Mouse (Mus musculus) embryonic facial prominence, embryonic 15.5 days (tissue): ENCODE measurements at regions not wholly inside any gene's neighbourhood (a gene's known extent, or its start where the extent isn't known, plus 50 kb on each side); places are given as distances from the start of the nearest gene placed in this dataset.

Experiments
- ATAC-seq: fragments of 200-750 bp; cut with Nextera tagmentation; 2 replicates; pipeline ENCODE4 v1.8.0; 2017; ENCODE audit warnings: low read depth, moderate TSS enrichment; ENCODE audit not compliant: insufficient number of reproducible peaks, low FRiP score, low TSS enrichment
- H3K27ac ChIP-seq: fragments of 300-500 bp; sonication (generic); replicated peaks from 2 replicates; pipeline ENCODE4 v1.5.1; 2015; ENCODE audit warnings: mild to moderate bottlenecking, inconsistent platforms
- H3K27me3 ChIP-seq: fragments of 300-500 bp; sonication (generic); 2 replicates; pipeline ENCODE4 v1.6.1; 2015; ENCODE audit warnings: inconsistent platforms
- H3K36me3 ChIP-seq: fragments of 300-500 bp; sonication (generic); 2 replicates; pipeline ENCODE4 v1.6.1; 2015; ENCODE audit warnings: mild to moderate bottlenecking, inconsistent platforms
- H3K4me1 ChIP-seq: fragments of 300-500 bp; sonication (generic); 2 replicates; pipeline ENCODE4 v1.6.1; 2015; ENCODE audit warnings: inconsistent platforms
- H3K4me2 ChIP-seq: fragments of 300-500 bp; sonication (generic); replicated peaks from 2 replicates; pipeline ENCODE4 v1.6.1; 2015; ENCODE audit warnings: mild to moderate bottlenecking, inconsistent platforms
- H3K4me3 ChIP-seq: fragments of 300-500 bp; sonication (generic); replicated peaks from 2 replicates; pipeline ENCODE4 v1.5.1; 2015; ENCODE audit warnings: mild to moderate bottlenecking, inconsistent platforms
- H3K9ac ChIP-seq: fragments of 300-500 bp; sonication (generic); 2 replicates; pipeline ENCODE4 v1.6.1; 2015; ENCODE audit warnings: inconsistent platforms
- H3K9me3 ChIP-seq: fragments of 300-500 bp; sonication (generic); replicated peaks from 2 replicates; pipeline ENCODE4 v1.6.1; 2016; ENCODE audit warnings: inconsistent platforms
- WGBS: fragments of 180-500 bp; shearing (Covaris S2); methylation state at CpG from one replicate; pipeline ENCODE4 v1.1.7; 2015; 5-methylcytosine and 5-hydroxymethylcytosine counted together

DNA sequence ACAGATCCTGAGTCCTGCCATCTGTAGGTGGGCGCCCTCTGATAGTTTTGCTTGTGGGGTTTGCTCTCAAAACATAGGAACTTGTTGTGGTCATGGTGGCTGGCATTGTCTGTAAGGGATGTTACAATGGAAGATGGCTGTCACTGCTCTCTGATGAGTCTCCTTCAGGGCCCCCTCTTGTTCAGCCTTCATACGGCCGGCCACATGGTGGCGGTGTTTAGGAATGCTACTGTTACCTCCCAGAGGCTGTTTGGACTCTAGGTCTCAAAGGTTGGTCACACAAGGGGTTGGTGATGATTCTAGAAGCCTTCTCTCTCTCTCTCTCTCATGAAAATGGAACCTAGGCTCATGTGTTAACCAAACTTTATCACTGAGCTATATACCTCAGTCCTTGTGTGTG lies 137.0 kb downstream of the Nufip1 start:
- ATAC-seq: no peak
- Histone ChIP-seq H3K4me3 (no peak overlapping the region), H3K36me3 (no peaks in the 10 kb centered on the region), H3K9me3 (no peaks in the 10 kb centered on the region), H3K9ac (no peak overlapping the region), H3K4me2 (no peak overlapping the region), H3K27me3 (no peaks in the 10 kb centered on the region), H3K4me1 (0 out of 2 replicates have a peak, but pooled peaks cover 10% of the 10 kb centered on the region), H3K27ac (no peak overlapping the region)
- 87% methylated on average over 4 of the region's 4 CpGs for WGBS

DNA sequence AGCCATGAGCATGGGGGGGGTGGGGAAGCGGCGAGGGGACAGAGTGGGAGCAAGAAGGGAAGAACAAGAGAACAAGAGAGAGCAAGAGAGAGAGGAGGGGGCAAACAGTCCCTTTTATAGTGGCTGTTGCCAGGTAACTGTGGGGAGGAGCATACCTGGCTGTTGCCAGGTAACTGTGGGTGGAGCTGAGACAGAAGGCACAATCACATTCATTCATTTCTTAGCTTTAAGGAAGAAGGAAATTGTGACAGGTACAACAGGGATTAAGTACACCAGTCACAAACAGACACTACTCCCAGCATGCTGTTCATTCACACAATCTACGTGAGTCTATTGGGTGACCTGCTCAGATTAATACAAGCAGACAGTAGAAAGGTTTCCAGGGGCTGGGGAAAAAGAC lies 143.2 kb downstream of the Nufip1 start:
- Histone ChIP-seq H3K4me3 (no peak overlapping the region), H3K4me1 (peaks cover 13% of the 10 kb centered on the region), H3K9ac (no peak overlapping the region), H3K36me3 (no peaks in the 10 kb centered on the region), H3K4me2 (no peak overlapping the region), H3K27ac (no peak overlapping the region), H3K9me3 (no peaks in the 10 kb centered on the region), H3K27me3 (no peaks in the 10 kb centered on the region)
- WGBS: 62% methylated on average over 3 of the region's 3 CpGs
- ATAC-seq: no peak

DNA sequence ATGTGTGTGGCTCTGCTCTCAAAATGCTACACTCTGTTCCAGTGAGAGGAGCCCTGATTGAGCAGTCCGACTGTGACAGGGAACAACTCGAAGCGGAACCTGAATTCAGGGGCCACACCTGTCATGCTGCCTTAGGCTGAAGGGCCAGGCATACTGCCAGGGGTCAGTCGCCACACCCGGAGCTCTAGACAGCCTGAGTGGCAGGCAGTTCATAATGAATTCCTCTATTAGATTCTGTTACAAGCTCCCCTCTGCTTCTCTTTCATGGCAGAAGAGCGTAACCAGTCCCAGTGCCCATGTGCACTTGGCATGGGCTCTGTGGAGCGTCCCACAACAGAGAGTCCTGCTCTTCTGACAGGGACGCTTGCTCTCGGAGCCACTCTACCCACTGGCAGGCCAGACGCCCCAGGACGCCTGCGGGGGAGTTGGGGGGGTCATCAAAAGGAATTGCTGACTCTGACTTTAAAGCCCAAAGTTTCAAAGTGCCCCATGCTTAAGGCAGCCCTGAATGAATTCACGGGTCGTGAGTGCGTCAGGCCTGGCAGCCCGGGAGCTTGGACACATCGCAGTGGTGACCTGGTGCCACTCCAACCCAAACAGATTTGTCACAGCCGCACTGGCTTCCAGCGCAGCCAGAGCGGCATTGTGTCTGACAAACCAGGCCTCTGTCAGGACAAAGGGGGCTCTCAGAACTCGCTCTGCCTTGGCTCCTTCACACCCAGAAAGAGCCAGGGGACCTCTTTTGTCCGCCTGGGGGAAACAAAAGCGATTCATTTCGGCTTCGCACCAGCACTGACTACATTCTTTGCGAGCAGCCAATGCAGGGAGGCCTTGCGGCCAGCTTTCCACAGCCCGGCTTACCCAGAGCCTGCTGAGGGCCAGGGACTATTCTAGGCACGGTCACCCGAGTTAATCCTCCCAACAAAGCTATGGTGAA lies 144.1 kb downstream of the Nufip1 start:
- Histone ChIP-seq H3K9ac (no peak overlapping the region), H3K36me3 (no peaks in the 10 kb centered on the region), H3K27me3 (no peaks in the 10 kb centered on the region), H3K27ac (0 out of 2 replicates have a peak overlapping the region, but pooled peaks have one; percentile 13), H3K4me2 (no peak overlapping the region), H3K4me1 (peaks cover 12% of the 10 kb centered on the region), H3K4me3 (no peak overlapping the region), H3K9me3 (no peaks in the 10 kb centered on the region)
- 24% methylated on average over 30 of the region's 30 CpGs for WGBS
- peak; percentile 39 for ATAC-seq

DNA sequence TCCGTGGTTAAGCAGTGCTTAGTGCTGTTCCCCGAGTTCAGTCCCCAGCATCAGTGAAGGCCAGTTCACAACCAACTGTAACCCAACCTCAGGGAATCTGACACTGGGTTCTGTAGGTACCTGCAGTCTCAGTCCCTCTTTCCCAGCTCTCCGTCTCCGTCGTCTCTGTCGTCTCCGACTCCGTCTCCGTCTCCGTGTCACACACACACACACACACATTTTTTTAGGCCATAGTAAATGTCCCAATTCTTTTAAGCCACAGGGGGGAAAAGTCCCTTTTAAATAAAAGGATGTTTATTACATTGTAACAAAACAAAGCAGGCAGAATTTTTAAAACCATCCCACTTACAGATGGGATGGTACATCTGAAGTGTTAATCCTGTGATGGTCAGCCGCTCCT lies 145.3 kb downstream of the Nufip1 start:
- Histone ChIP-seq H3K9ac (no peak overlapping the region), H3K4me1 (peaks cover 12% of the 10 kb centered on the region), H3K27ac (no peak overlapping the region), H3K27me3 (no peaks in the 10 kb centered on the region), H3K9me3 (no peaks in the 10 kb centered on the region), H3K4me3 (no peak overlapping the region), H3K36me3 (no peaks in the 10 kb centered on the region), H3K4me2 (no peak overlapping the region)
- WGBS: 73% methylated on average over 11 of the region's 11 CpGs
- ATAC-seq: no peak

- WGBS: 26% methylated on average over 3 of the region's 3 CpGs
- Histone ChIP-seq H3K27ac (no peak overlapping the region), H3K4me2 (no peak overlapping the region), H3K27me3 (no peaks in the 10 kb centered on the region), H3K36me3 (no peaks in the 10 kb centered on the region), H3K4me1 (peaks cover 12% of the 10 kb centered on the region), H3K9me3 (no peaks in the 10 kb centered on the region), H3K9ac (no peak overlapping the region), H3K4me3 (no peak overlapping the region)
- no peak for ATAC-seq
Measured at GRCm38 (mm10) chr14:76258626-76259025, 147.9 kb downstream of the Nufip1 start.

DNA sequence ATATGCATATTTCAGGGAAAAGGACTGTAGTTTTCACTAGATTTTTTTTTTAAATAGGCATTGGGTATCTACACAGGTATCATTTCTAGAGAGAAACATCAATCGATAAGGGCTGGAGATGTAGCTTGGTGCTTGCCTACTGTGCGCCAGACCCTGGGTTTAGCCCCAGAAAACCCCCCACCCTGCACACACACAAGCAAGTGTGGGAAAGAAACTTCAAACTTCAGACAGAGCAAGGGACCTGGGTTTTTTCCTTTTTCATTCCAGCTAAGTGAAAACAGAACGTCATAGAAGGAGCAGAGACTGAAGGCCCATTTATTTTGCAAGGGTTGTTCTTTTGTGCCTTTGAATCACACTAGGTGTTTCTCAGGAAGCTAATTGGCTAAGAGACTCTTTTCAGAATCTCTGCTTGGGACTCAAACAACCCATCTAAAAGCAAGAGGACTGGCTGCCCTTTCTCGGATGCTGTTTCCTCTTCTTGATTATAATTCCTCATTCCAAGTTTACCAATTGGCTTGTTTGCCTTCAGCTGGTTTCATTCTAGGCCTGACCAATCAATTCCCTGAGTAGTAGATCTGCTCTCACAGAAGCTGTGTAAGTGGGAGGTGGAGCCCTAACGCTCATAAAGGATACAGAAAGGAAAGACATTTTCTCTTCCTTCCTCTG lies 150.1 kb downstream of the Nufip1 start:
- 60% methylated on average over 5 of the region's 5 CpGs for WGBS

DNA sequence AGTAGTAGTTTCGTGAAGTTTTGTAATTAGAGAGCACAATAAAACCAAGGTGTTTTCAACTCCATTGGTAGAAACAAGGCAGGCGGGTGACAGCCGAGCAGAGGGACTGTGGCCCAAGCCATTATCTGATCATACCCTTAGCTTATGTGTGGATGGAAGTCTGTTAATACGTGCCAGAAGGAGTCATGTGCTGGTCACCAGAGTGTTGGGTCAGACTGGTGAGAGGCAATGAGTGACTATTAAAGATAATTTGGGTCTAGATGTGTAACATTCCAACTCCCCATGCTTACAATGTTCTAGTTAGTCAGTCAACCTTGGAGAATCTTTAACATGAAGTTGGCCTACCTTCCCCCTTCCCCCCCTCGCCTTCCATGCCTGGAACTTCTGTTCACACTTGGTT lies 151.1 kb upstream of the Tsc22d1 start:
- Histone ChIP-seq H3K27me3 (no peaks in the 10 kb centered on the region), H3K27ac (no peak overlapping the region), H3K4me2 (no peak overlapping the region), H3K9ac (no peak overlapping the region), H3K36me3 (no peaks in the 10 kb centered on the region), H3K4me3 (no peak overlapping the region), H3K4me1 (no peaks in the 10 kb centered on the region), H3K9me3 (no peaks in the 10 kb centered on the region)
- 91% methylated on average over 5 of the region's 5 CpGs for WGBS
- no peak for ATAC-seq

More for the DNA sequence above, 150.1 kb downstream of the Nufip1 start:
- Histone ChIP-seq H3K9me3 (no peaks in the 10 kb centered on the region), H3K27me3 (no peaks in the 10 kb centered on the region), H3K4me3 (no peak overlapping the region), H3K4me1 (no peaks in the 10 kb centered on the region; the same call in 1 of the 2 replicates), H3K4me2 (no peak overlapping the region), H3K9ac (no peak overlapping the region), H3K36me3 (no peaks in the 10 kb centered on the region), H3K27ac (no peak overlapping the region)
- ATAC-seq: no peak

DNA sequence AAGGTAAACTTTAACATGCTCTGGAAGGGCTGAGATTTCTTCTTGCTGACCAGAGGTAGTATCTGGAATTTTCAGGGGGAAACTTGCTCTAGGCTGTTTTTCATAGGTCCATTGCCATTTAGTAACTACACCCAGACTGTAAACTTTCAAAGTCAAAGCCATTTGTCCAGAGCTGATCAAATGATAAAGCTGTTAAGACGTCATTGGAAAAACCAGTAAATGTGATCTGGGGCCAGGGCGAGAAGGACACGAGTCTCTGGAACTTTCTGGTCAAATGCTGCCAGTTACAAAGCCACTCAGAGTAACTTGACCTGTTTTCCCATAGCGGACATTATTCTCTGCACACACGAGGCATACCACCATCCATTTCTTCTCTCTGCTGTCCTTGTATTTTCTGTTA lies 148.9 kb upstream of the Tsc22d1 start:
- 85% methylated on average over 5 of the region's 5 CpGs for WGBS
- no peak overlapping the region for H3K27ac ChIP-seq
- ATAC-seq: no peak
- H3K36me3 ChIP-seq: no peaks in the 10 kb centered on the region
- H3K4me1 ChIP-seq: no peaks in the 10 kb centered on the region
- H3K9me3 ChIP-seq: no peaks in the 10 kb centered on the region
- no peak overlapping the region for H3K4me2 ChIP-seq
- no peak overlapping the region for H3K9ac ChIP-seq
- no peaks in the 10 kb centered on the region for H3K27me3 ChIP-seq
- no peak overlapping the region for H3K4me3 ChIP-seq

DNA sequence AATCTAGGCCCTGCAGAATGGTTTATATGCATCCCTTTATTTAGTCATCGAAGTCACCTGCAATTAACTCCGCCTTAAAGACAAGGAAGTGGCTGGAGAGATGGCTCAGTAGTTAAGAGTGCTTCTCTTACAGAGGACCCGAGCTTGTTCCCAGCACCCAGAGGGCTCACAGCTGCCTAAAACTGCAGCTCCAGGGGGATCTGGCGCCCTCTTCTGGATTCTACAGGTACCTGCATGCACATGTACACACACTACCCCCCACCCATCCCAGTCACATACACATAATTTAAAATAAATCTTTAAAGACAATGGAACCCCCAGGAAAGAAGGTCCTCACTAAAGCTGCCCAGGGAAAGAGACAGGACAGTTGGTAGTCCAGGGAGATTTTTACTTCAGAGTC lies 148.5 kb upstream of the Tsc22d1 start:
- Histone ChIP-seq H3K4me1 (no peaks in the 10 kb centered on the region), H3K27me3 (no peaks in the 10 kb centered on the region), H3K27ac (no peak overlapping the region), H3K36me3 (no peaks in the 10 kb centered on the region), H3K9me3 (no peaks in the 10 kb centered on the region), H3K4me3 (no peak overlapping the region), H3K9ac (no peak overlapping the region), H3K4me2 (no peak overlapping the region)
- WGBS: 81% methylated on average over 4 of the region's 4 CpGs
- no peak for ATAC-seq

GRCm38 (mm10) chr14:76267091-76267490 lies 147.7 kb upstream of the Tsc22d1 start:
- no peak overlapping the region for H3K4me2 ChIP-seq
- no peak overlapping the region for H3K9ac ChIP-seq
- H3K9me3 ChIP-seq: no peaks in the 10 kb centered on the region
- no peaks in the 10 kb centered on the region for H3K4me1 ChIP-seq
- ATAC-seq: no peak
- no peak overlapping the region for H3K27ac ChIP-seq
- H3K36me3 ChIP-seq: no peaks in the 10 kb centered on the region
- no peaks in the 10 kb centered on the region for H3K27me3 ChIP-seq
- 48% methylated on average over 4 of the region's 4 CpGs for WGBS
- no peak overlapping the region for H3K4me3 ChIP-seq

- no peak for ATAC-seq
- H3K27ac ChIP-seq: no peak overlapping the region
- 82% methylated on average over 11 of the region's 11 CpGs for WGBS
- no peak overlapping the region for H3K4me2 ChIP-seq
- no peak overlapping the region for H3K4me3 ChIP-seq
- H3K4me1 ChIP-seq: no peaks in the 10 kb centered on the region
- H3K9ac ChIP-seq: no peak overlapping the region
- H3K36me3 ChIP-seq: no peaks in the 10 kb centered on the region
- H3K9me3 ChIP-seq: no peaks in the 10 kb centered on the region
- no peaks in the 10 kb centered on the region for H3K27me3 ChIP-seq
Measured at GRCm38 (mm10) chr14:76271190-76271589, 143.6 kb upstream of the Tsc22d1 start.
